Mouse (Mus musculus): ENCODE measurements around the gene Olfr286.

Olfr286 gene

GRCm38 (mm10) chr15:98234350-98234749 lies at the start of gene Olfr286:
Olfr286 (minus strand) TSS chr15:98234450.
- DNase-seq (ENCODE audit: low spot score in 2 of 2): no peak

- DNase-seq (ENCODE audit: low spot score in 2 of 2): no peak
Observed at GRCm38 (mm10) chr15:98257776-98258175, 23.5 kb upstream of the Olfr286 start.

- DNase-seq (ENCODE audit: low spot score in 2 of 2): no peak
Observed at GRCm38 (mm10) chr15:98257193-98257592, 22.9 kb upstream of the Olfr286 start, which contains the start of gene H1fnt. H1fnt (minus strand) TSS chr15:98257293.

- no peak for DNase-seq (ENCODE audit: low spot score in 2 of 2)
Observed at GRCm38 (mm10) chr15:98256271-98256670, 22.0 kb upstream of the Olfr286 start.

GRCm38 (mm10) chr15:98235442-98235841 lies 1.2 kb upstream of the Olfr286 start:
- DNase-seq (ENCODE audit: low spot score in 2 of 2): no peak

GRCm38 (mm10) chr15:98226096-98226495 lies 8.2 kb downstream of the Olfr286 start:
- no peak for DNase-seq (ENCODE audit: low spot score in 2 of 2)

GRCm38 (mm10) chr15:98225610-98226009 lies 8.6 kb downstream of the Olfr286 start:
- no peak for DNase-seq (ENCODE audit: low spot score in 2 of 2)

- DNase-seq (ENCODE audit: low spot score in 2 of 2): no peak
Observed at GRCm38 (mm10) chr15:98222377-98222776, 11.9 kb downstream of the Olfr286 start.

- no peak for DNase-seq (ENCODE audit: low spot score in 2 of 2)
Observed at GRCm38 (mm10) chr15:98220877-98221276, 13.4 kb downstream of the Olfr286 start, which contains the start of the genes Gm44579 and Olfr287. Gm44579 (minus strand) TSS chr15:98220977. Olfr287 (minus strand) TSS chr15:98221056.

- DNase-seq (ENCODE audit: low spot score in 2 of 2): no peak
Observed at GRCm38 (mm10) chr15:98214130-98214529, 20.1 kb downstream of the Olfr286 start.

GRCm38 (mm10) chr15:98213336-98213870 lies 20.8 kb downstream of the Olfr286 start:
- no peak for DNase-seq (ENCODE audit: low spot score in 2 of 2)

GRCm38 (mm10) chr15:98209676-98210075 lies 24.6 kb downstream of the Olfr286 start:
- DNase-seq (ENCODE audit: low spot score in 2 of 2): no peak

GRCm38 (mm10) chr15:98195442-98195841 lies 38.8 kb downstream of the Olfr286 start, which contains the start of gene Olfr288:
Olfr288 (minus strand) TSS chr15:98195542.
- no peak for DNase-seq (ENCODE audit: low spot score in 2 of 2)

- DNase-seq (ENCODE audit: low spot score in 2 of 2): no peak
Observed at GRCm38 (mm10) chr15:98184456-98184855, 49.8 kb downstream of the Olfr286 start.

- no peak for DNase-seq (ENCODE audit: low spot score in 2 of 2)
Observed at GRCm38 (mm10) chr15:98181856-98182570, 52.2 kb downstream of the Olfr286 start.

- DNase-seq (ENCODE audit: low spot score in 2 of 2): peak; percentile 48 to 67
Observed at GRCm38 (mm10) chr15:98181132-98181711, 53.0 kb downstream of the Olfr286 start.

GRCm38 (mm10) chr15:98180567-98181131 lies 53.6 kb downstream of the Olfr286 start:
- DNase-seq (ENCODE audit: low spot score in 2 of 2): no peak

- no peak for DNase-seq (ENCODE audit: low spot score in 2 of 2)
Observed at GRCm38 (mm10) chr15:98177320-98177719, 56.9 kb downstream of the Olfr286 start.
